Mouse (Mus musculus) ovary, adult 2 months (tissue): ENCODE results near the gene Dnajc14. TPM values are rescaled to one million over a fixed set of nuclear protein-coding genes. Genes with fewer than 3 reads are reported as not detected.

Experiments
- polyA plus RNA-seq: library from polyadenylated mRNA; depleted of rRNA; stranded (reverse); fragments of >200 nt; gene quantifications from 2 replicates; pipeline ENCODE4 v1.2.3, GENCODE M21; 2012; rRNA removed

The Dnajc14 gene
- polyA plus RNA-seq, result 10.4 and 10.8 TPM in 2 replicates

DNA sequence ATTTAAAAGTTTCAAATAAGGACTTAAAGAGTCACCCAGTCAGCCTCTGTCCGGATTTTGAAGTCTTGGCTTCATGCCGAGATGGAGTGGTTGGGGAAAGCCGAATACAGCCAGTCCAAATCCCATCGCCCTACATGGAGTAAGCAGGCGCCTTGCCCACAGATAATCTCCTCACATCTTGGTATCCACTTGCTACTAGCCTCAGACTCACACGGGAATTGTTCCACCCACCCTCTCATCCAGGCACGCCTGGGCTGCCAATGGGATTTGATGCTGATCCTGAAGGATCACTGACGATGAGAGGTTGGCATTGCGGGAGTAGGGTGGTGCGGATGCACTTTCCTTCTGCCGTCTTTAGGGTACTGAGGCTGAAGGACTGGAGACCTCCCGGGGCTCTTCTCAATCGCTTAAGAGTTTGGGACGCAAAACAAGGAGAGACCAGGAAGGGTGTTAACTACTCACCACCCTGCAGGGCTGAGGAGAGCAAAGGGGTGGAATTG, at the start of gene Dnajc14:
TSS of gene Dnajc14 (plus strand) at position 292 of the 500 bp plus-strand sequence.

GRCm38 (mm10) chr10:128790398-128791124, 13.3 kb upstream of the Dnajc14 start, which contains the start of gene Mmp19:
Gene Mmp19 (plus strand): TSS chr10:128790910.

GRCm38 (mm10) chr10:128804271-128805091, 619 bp downstream of the Dnajc14 start, which contains the start of gene Tmem198b:
Gene Tmem198b (minus strand): TSS chr10:128804370.

DNA sequence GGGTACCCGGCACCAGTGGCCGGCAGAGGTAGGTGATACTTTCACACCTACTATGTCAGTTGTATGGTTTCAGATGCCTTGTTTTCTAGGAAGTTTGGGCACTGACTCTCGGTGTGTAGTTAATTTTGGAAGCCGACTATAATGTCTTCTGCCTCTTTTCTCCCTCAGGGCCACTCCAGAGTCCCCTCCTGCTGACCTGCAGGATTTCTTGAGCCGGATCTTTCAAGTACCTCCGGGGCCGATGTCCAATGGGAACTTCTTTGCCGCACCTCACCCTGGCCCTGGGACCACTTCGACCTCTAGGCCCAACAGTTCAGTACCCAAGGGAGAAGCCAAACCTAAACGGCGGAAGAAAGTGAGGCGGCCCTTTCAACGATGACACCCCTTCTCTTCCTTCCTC, 13.2 kb downstream of the Dnajc14 start, which contains the start of gene Sarnp:
TSS of gene Sarnp (plus strand) at position 301 of the 400 bp plus-strand sequence.

GRCm38 (mm10) chr10:128821358-128822056, 17.6 kb downstream of the Dnajc14 start, which contains the start of gene Ormdl2:
Gene Ormdl2 (minus strand): TSS chr10:128821645.

Other genes with a start within 250 kb of the Dnajc14 start
- gene Pa2g4, start 238.1 kb upstream of the Dnajc14 start, polyA plus RNA-seq, result 14.1 and 17.1 TPM in 2 replicates
- gene Erbb3, start 214.4 kb upstream of the Dnajc14 start, polyA plus RNA-seq, result 6.8 and 6.9 TPM in 2 replicates
- gene Rps26, start 177.3 kb upstream of the Dnajc14 start, polyA plus RNA-seq, result 1,277 and 1,434 TPM in 2 replicates
- gene Ikzf4, start 158.1 kb upstream of the Dnajc14 start, polyA plus RNA-seq, result 2.2 and 3.8 TPM in 2 replicates
- gene Suox, start 130.0 kb upstream of the Dnajc14 start, polyA plus RNA-seq, result 6.7 and 11.9 TPM in 2 replicates
- 68.7 and 73.1 TPM in 2 replicates for gene Rab5b, start 107.8 kb upstream of the Dnajc14 start, polyA plus RNA-seq
- 1.5 and 1.9 TPM in 2 replicates for gene Pmel, start 99.9 kb upstream of the Dnajc14 start, polyA plus RNA-seq
- 17.5 and 21.4 TPM in 2 replicates for gene Cdk2, start 99.0 kb upstream of the Dnajc14 start, polyA plus RNA-seq
- gene Dgka, start 59.2 kb upstream of the Dnajc14 start, polyA plus RNA-seq, result 14.3 and 18.2 TPM in 2 replicates
- 20.8 and 23.0 TPM in 2 replicates for gene Pym1, start 56.2 kb upstream of the Dnajc14 start, polyA plus RNA-seq
- 10.0 and 11.3 TPM in 2 replicates for gene Mmp19, start 13.2 kb upstream of the Dnajc14 start, polyA plus RNA-seq
- gene Tmem198b, start 308 bp downstream of the Dnajc14 start, polyA plus RNA-seq, result 34.2 and 35.6 TPM in 2 replicates
- 1.6 and 4.1 TPM in 2 replicates for gene Sarnp, start 13.3 kb downstream of the Dnajc14 start, polyA plus RNA-seq
- gene Ormdl2, start 17.6 kb downstream of the Dnajc14 start, polyA plus RNA-seq, result 30.3 and 44.4 TPM in 2 replicates
- 4.8 and 5.4 TPM in 2 replicates for gene Gdf11, start 87.7 kb downstream of the Dnajc14 start, polyA plus RNA-seq
- 152 and 168 TPM in 2 replicates for gene Cd63, start 96.9 kb downstream of the Dnajc14 start, polyA plus RNA-seq
- 34.5 and 43.3 TPM in 2 replicates for gene Rdh5, start 118.8 kb downstream of the Dnajc14 start, polyA plus RNA-seq
- 242 and 261 TPM in 2 replicates for gene Bloc1s1, start 120.0 kb downstream of the Dnajc14 start, polyA plus RNA-seq
- 36.2 and 36.9 TPM in 2 replicates for gene Itga7, start 129.8 kb downstream of the Dnajc14 start, polyA plus RNA-seq
- 0.59 and 1.1 TPM in 2 replicates for gene Mettl7b, start 156.9 kb downstream of the Dnajc14 start, polyA plus RNA-seq
- not detected in 2 replicates for gene Olfr9, start 185.4 kb downstream of the Dnajc14 start, polyA plus RNA-seq
- not detected in 2 replicates for gene Olfr763, start 206.7 kb downstream of the Dnajc14 start, polyA plus RNA-seq
- gene Olfr764-ps1, start 235.8 kb downstream of the Dnajc14 start, polyA plus RNA-seq, result not detected in 2 replicates
- gene Olfr765, start 245.9 kb downstream of the Dnajc14 start, polyA plus RNA-seq, result not detected in 2 replicates